29 mouse cellular contexts compared by ENCODE assay signal in genomic region chr10:61168393-61168792, GRCm38 (mm10). TPM values are rescaled to one million over a fixed set of nuclear protein-coding genes. Genes with fewer than 3 reads are reported as not detected.
DNase-seq lines count a peak whose midpoint lies in the region; ATAC-seq lines count a peak whose summit lies in the region.
"Had no signal": no experiment of that assay in that cellular context is flagged by ENCODE, and none has a peak within 500 bp of the region (broad histone marks: within the 10 kb centered on the region; RNA-seq: fewer than 3 reads in every experiment).

No protein-coding gene starts in this region.

- no peaks in the 10 kb centered on the region for H3K36me3 ChIP-seq in macrophage (ENCODE audit: inconsistent target)
- H3K36me3 ChIP-seq in hindbrain, embryonic 13.5 days = no peaks in the 10 kb centered on the region
- H3K36me3 ChIP-seq: forebrain, embryonic 10.5 days; heart, embryonic 12.5 days; heart, embryonic 15.5 days; hindbrain, embryonic 10.5 days had no signal

- peak; percentile 49 for DNase-seq in A20 (ENCODE audit: low read depth, low spot score)
- peak; percentile 15 to 23 for DNase-seq in B cell, adult 2 months
- DNase-seq in left cerebral cortex, postnatal 10 days (ENCODE audit: extremely low spot score in 1 of 2, low spot score in 2 of 2) = no peak
- no peak for DNase-seq in embryo, embryonic 9.5 days (ENCODE audit: extremely low spot score)
- DNase-seq: adrenal gland, adult 2 months; adrenal gland, postnatal 14 days; cerebellum, adult 11-12 months; cerebellum, adult 8-10 months; cerebellum, postnatal 10 days; cerebellum, postnatal 36 days; embryo, embryonic 11 days; gastrocnemius, postnatal 25 days; heart, adult 18-20 months; heart, postnatal 10 days; heart, postnatal 36 days had no signal

- no peaks in the 10 kb centered on the region for H3K79me2 ChIP-seq in macrophage (ENCODE audit: inconsistent target)

- H3K4me1 ChIP-seq in hindbrain, embryonic 13.5 days (replicated peaks) = no peaks in the 10 kb centered on the region
- H3K4me1 ChIP-seq: forebrain, embryonic 13.5 days; heart, embryonic 12.5 days; heart, embryonic 15.5 days; hindbrain, embryonic 10.5 days had no signal

- no peak overlapping the region for H3K4me2 ChIP-seq in hindbrain, embryonic 13.5 days
- H3K4me2 ChIP-seq: forebrain, embryonic 13.5 days; heart, embryonic 12.5 days; heart, embryonic 15.5 days; hindbrain, embryonic 14.5 days had no signal

- no peak overlapping the region for H3K4me3 ChIP-seq in macrophage (ENCODE audit: inconsistent target)
- H3K4me3 ChIP-seq in hindbrain, embryonic 13.5 days = no peak overlapping the region
- H3K4me3 ChIP-seq: forebrain, embryonic 10.5 days; forebrain, embryonic 13.5 days; heart, embryonic 12.5 days; heart, embryonic 15.5 days; hindbrain, embryonic 10.5 days had no signal

- 0 out of 2 replicates have a peak overlapping the region, but pooled peaks have one; percentile 7 for H3K27ac ChIP-seq in macrophage
- H3K27ac ChIP-seq in hindbrain, embryonic 13.5 days = no peak overlapping the region
- H3K27ac ChIP-seq: forebrain, embryonic 10.5 days; forebrain, embryonic 13.5 days; heart, embryonic 15.5 days; hindbrain, embryonic 10.5 days; hindbrain, embryonic 14.5 days; hindbrain, postnatal 0 days had no signal

- WGBS in macrophage (ENCODE audit: missing documents) = 87% methylated on average over 2 of the region's 2 CpGs
- 69% methylated on average over 2 of the region's 2 CpGs for WGBS in hindbrain, embryonic 13.5 days

- no peak for ATAC-seq in hindbrain, embryonic 13.5 days (ENCODE audit: low FRiP score)
- ATAC-seq: forebrain, embryonic 13.5 days; forebrain, embryonic 16.5 days; hindbrain, postnatal 0 days; inflammation-experienced regulatory T-cells, adult 6 months had no signal

- H3K27me3 ChIP-seq in hindbrain, embryonic 13.5 days = 0 out of 2 replicates have a peak, but pooled peaks cover 4% of the 10 kb centered on the region
- H3K27me3 ChIP-seq: forebrain, embryonic 13.5 days had no signal

- H3K9me3 ChIP-seq in hindbrain, embryonic 13.5 days = no peaks in the 10 kb centered on the region
- H3K9me3 ChIP-seq: forebrain, embryonic 10.5 days; forebrain, embryonic 13.5 days; heart, embryonic 12.5 days; heart, embryonic 15.5 days; hindbrain, embryonic 10.5 days had no signal

- intact Hi-C loops in left cerebral cortex, postnatal 10 days (cut with DNase I) = no loop called here

- no peak overlapping the region for H3K9ac ChIP-seq in hindbrain, embryonic 13.5 days
- H3K9ac ChIP-seq: forebrain, embryonic 13.5 days; heart, embryonic 12.5 days; heart, embryonic 15.5 days; hindbrain, embryonic 14.5 days had no signal

RNA-seq across cellular contexts. Expression of gene Tbata, which starts 3.4 kb away (rescaled TPM):
- not detected for total RNA-seq in macrophage (2018; cell fraction: chromatin; rRNA removed)
- total RNA-seq in macrophage (2018; cell fraction: cytosol; rRNA removed) = not detected
- total RNA-seq in macrophage (2018; cell fraction: nucleus; rRNA removed) = not detected
- not detected in 3 replicates for polyA plus RNA-seq in macrophage (2018)
- 1 to 10 TPM in 1 of 2 experiments, under 1 TPM in 1; 0.73 to 1.6 TPM for total RNA-seq in left cerebral cortex, postnatal 10 days (2021)
- polyA plus RNA-seq in hindbrain, embryonic 13.5 days (2015; fragmentation: Nextera tagmentation; extraction: Ambion mirVana) = 0.19 TPM in 1 of 2 replicates, not detected in the other
- total RNA-seq: adrenal gland, adult 2 months; adrenal gland, postnatal 14 days; gastrocnemius, adult 18-20 months; gastrocnemius, postnatal 25 days; heart, adult 18-20 months; heart, postnatal 10 days; heart, postnatal 36 days; MEL had no signal
- polyA plus RNA-seq: adrenal gland, adult 2 months; embryonic facial prominence, embryonic 11.5 days; forebrain, embryonic 10.5 days; heart, embryonic 12.5 days; hindbrain, embryonic 14.5 days; inflammation-experienced regulatory T-cells, adult 6 months had no signal

RNA-seq across cellular contexts. Expression of gene Sgpl1, which starts 20.9 kb away (rescaled TPM):
- total RNA-seq in macrophage (2018; cell fraction: chromatin; rRNA removed) = 1,000 to 10,000 TPM in 12 of 26 experiments, 100 to 1,000 TPM in 14; 593 to 1,667 (median 878) TPM
- 100 to 1,000 TPM; 276 to 599 (median 411) TPM for total RNA-seq in macrophage (2018; cell fraction: cytosol; rRNA removed)
- 1,000 to 10,000 TPM in 5 of 26 experiments, 100 to 1,000 TPM in 21; 488 to 1,150 (median 792) TPM for total RNA-seq in macrophage (2018; cell fraction: nucleus; rRNA removed)
- polyA plus RNA-seq in macrophage (2018) = 300 to 430 TPM (median 368 TPM) in 3 replicates
- total RNA-seq in left cerebral cortex, postnatal 10 days (2021) = 10 to 100 TPM; 27.3 to 29.4 TPM
- 66.2 and 66.8 TPM in 2 replicates for polyA plus RNA-seq in hindbrain, embryonic 13.5 days (2015; fragmentation: Nextera tagmentation; extraction: Ambion mirVana)

Comparison
In these comparisons a context has a peak if more than half of its experiments do, and no peak if none do; other contexts are left out.
1. DNase-seq: peak in A20 (single experiment) and B cell, adult 2 months (2 of 2); none in left cerebral cortex, postnatal 10 days (0 of 2) and embryo, embryonic 9.5 days (single experiment).